Mouse (Mus musculus) olfactory bulb, adult 2 months (tissue): Measurements from ENCODE around the gene Mcf2.

Experiments used
- CTCF ChIP-seq: fragments of 200-500 bp; IDR thresholded peaks from 2 replicates; pipeline ENCODE4 v1.5.1; 2012; ENCODE audit warnings: low read depth, mild to moderate bottlenecking, low read length, moderate library complexity; ENCODE audit not compliant: insufficient read depth
- POLR2A ChIP-seq: fragments of 200-500 bp; IDR thresholded peaks from 2 replicates; pipeline ENCODE4 v1.6.1; 2012; ENCODE audit warnings: mild to moderate bottlenecking, low read depth, low read length, moderate library complexity; ENCODE audit not compliant: insufficient read depth

- no peak for TF ChIP-seq POLR2A
- TF ChIP-seq CTCF: no peak
These were observed 123.7 kb downstream of the Mcf2 start for GRCm38 (mm10) chrX:60055185-60055584.
